Mouse (Mus musculus) ES-Bruce4 (cell line): ENCODE data around the gene Specc1l.

Experiments
- CTCF ChIP-seq: IDR thresholded peaks from one replicate; pipeline ENCODE4 v1.8.1; 2011; ENCODE audit warnings: low read depth, low read length
- EP300 ChIP-seq: IDR thresholded peaks from 2 replicates; pipeline ENCODE4 v1.6.1; 2011; ENCODE audit warnings: low read depth, low read length; ENCODE audit not compliant: insufficient read depth
- POLR2A ChIP-seq: IDR thresholded peaks from one replicate; pipeline ENCODE4 v1.8.1; 2011; ENCODE audit warnings: low read length; ENCODE audit not compliant: insufficient read depth

DNA sequence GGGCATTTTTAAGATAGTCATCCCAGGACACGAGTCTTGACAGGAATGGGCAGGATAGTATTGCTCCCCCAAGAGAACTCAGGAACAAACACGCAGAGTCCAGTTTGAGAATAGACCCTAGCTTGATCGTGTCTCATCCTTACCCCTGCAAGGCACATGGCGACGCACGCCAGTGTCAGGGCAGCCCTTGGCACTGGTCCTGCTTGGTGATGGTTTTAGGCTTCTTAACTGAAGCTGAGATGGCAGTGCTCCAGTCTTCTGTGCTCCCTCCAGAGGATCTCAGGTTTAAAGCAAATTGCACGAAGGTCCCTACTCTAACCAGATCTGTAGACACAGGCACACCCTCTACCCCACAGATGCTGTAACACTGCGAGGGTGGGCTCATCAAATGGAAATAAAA lies 103.9 kb downstream of the Specc1l start:
- TF ChIP-seq CTCF: no peak
- TF ChIP-seq EP300: no peak
- TF ChIP-seq POLR2A: no peak
